Mouse (Mus musculus): ENCODE data around the gene Sacm1l. TPM values are rescaled to one million over a fixed set of nuclear protein-coding genes. Genes with fewer than 3 reads are reported as not detected.

The Sacm1l gene
- polyA plus RNA-seq, 1 experiment from 2014 or later: 49.0 TPM

- no peak overlapping the region for H3K4me3 ChIP-seq (replicated peaks)
- no peaks in the 10 kb centered on the region for H3K27me3 ChIP-seq
- H3K4me1 ChIP-seq: no peaks in the 10 kb centered on the region
- H3K9ac ChIP-seq: no peak overlapping the region
- ATAC-seq (ENCODE audit: insufficient number of reproducible peaks, low FRiP score, low TSS enrichment, low read depth): no peak
- H3K36me3 ChIP-seq: peaks cover 38% of the 10 kb centered on the region
- no peaks in the 10 kb centered on the region for H3K9me3 ChIP-seq (replicated peaks)
- H3K27ac ChIP-seq (replicated peaks): no peak overlapping the region
- H3K4me2 ChIP-seq (replicated peaks): no peak overlapping the region
- 88% methylated on average over 7 of the region's 7 CpGs for WGBS
Measured at GRCm38 (mm10) chr9:123589240-123589910, 59.8 kb downstream of the Sacm1l start.

- Histone ChIP-seq H3K27me3 (no peaks in the 10 kb centered on the region), H3K36me3 (peaks cover 10% of the 10 kb centered on the region), H3K4me1 (no peaks in the 10 kb centered on the region), H3K9ac (no peak overlapping the region), H3K27ac (replicated peaks) (no peak overlapping the region), H3K4me3 (replicated peaks) (no peak overlapping the region), H3K9me3 (replicated peaks) (no peaks in the 10 kb centered on the region), H3K4me2 (replicated peaks) (no peak overlapping the region)
- 93% methylated on average over 4 of the region's 4 CpGs for WGBS
- ATAC-seq (ENCODE audit: insufficient number of reproducible peaks, low FRiP score, low TSS enrichment, low read depth): no peak
Measured at GRCm38 (mm10) chr9:123595194-123595593, 65.6 kb downstream of the Sacm1l start.

GRCm38 (mm10) chr9:123596910-123597309 is 67.4 kb downstream of the Sacm1l start:
- no peak for ATAC-seq (ENCODE audit: insufficient number of reproducible peaks, low FRiP score, low TSS enrichment, low read depth)

GRCm38 (mm10) chr9:123597376-123597775 is 67.8 kb downstream of the Sacm1l start:
- Histone ChIP-seq H3K36me3 (peaks cover 10% of the 10 kb centered on the region), H3K4me1 (no peaks in the 10 kb centered on the region), H3K4me3 (replicated peaks) (no peak overlapping the region), H3K4me2 (replicated peaks) (no peak overlapping the region), H3K27me3 (no peaks in the 10 kb centered on the region), H3K9ac (no peak overlapping the region), H3K9me3 (replicated peaks) (no peaks in the 10 kb centered on the region), H3K27ac (replicated peaks) (no peak overlapping the region)
- no peak for ATAC-seq (ENCODE audit: insufficient number of reproducible peaks, low FRiP score, low TSS enrichment, low read depth)
- WGBS: 93% methylated on average over 2 of the region's 2 CpGs

More at GRCm38 (mm10) chr9:123596910-123597309, 67.4 kb downstream of the Sacm1l start:
- Histone ChIP-seq H3K4me2 (replicated peaks) (no peak overlapping the region), H3K9ac (no peak overlapping the region), H3K4me3 (replicated peaks) (no peak overlapping the region), H3K27ac (replicated peaks) (no peak overlapping the region), H3K36me3 (peaks cover 10% of the 10 kb centered on the region), H3K9me3 (replicated peaks) (no peaks in the 10 kb centered on the region), H3K4me1 (no peaks in the 10 kb centered on the region), H3K27me3 (no peaks in the 10 kb centered on the region)
- WGBS: 92% methylated on average over 2 of the region's 2 CpGs

- Histone ChIP-seq H3K9me3 (replicated peaks) (no peaks in the 10 kb centered on the region), H3K36me3 (peaks cover under 1% of the 10 kb centered on the region; the same call in 1 of the 2 replicates), H3K4me3 (replicated peaks) (no peak overlapping the region), H3K4me2 (replicated peaks) (no peak overlapping the region), H3K4me1 (no peaks in the 10 kb centered on the region), H3K27me3 (no peaks in the 10 kb centered on the region), H3K27ac (replicated peaks) (no peak overlapping the region), H3K9ac (no peak overlapping the region)
- 79% methylated on average over 1 of the region's 1 CpGs for WGBS
- ATAC-seq (ENCODE audit: insufficient number of reproducible peaks, low FRiP score, low TSS enrichment, low read depth): no peak
Measured at GRCm38 (mm10) chr9:123601529-123601928, 72.0 kb downstream of the Sacm1l start.

GRCm38 (mm10) chr9:123620311-123621098 is 90.9 kb downstream of the Sacm1l start:
- no peak overlapping the region for H3K27ac ChIP-seq (replicated peaks)
- no peak for ATAC-seq (ENCODE audit: insufficient number of reproducible peaks, low FRiP score, low TSS enrichment, low read depth)
- WGBS: 83% methylated on average over 5 of the region's 5 CpGs
- no peaks in the 10 kb centered on the region for H3K9me3 ChIP-seq (replicated peaks)
- no peak overlapping the region for H3K4me2 ChIP-seq (replicated peaks)
- no peaks in the 10 kb centered on the region for H3K36me3 ChIP-seq
- no peak overlapping the region for H3K4me3 ChIP-seq (replicated peaks)
- H3K4me1 ChIP-seq: no peaks in the 10 kb centered on the region
- H3K27me3 ChIP-seq: no peaks in the 10 kb centered on the region
- H3K9ac ChIP-seq: no peak overlapping the region

- Histone ChIP-seq H3K4me2 (replicated peaks) (no peak overlapping the region), H3K9me3 (replicated peaks) (no peaks in the 10 kb centered on the region), H3K4me1 (no peaks in the 10 kb centered on the region), H3K4me3 (replicated peaks) (no peak overlapping the region), H3K27me3 (no peaks in the 10 kb centered on the region), H3K27ac (replicated peaks) (no peak overlapping the region), H3K36me3 (no peaks in the 10 kb centered on the region), H3K9ac (no peak overlapping the region)
- 82% methylated on average over 2 of the region's 2 CpGs for WGBS
- no peak for ATAC-seq (ENCODE audit: insufficient number of reproducible peaks, low FRiP score, low TSS enrichment, low read depth)
Measured at GRCm38 (mm10) chr9:123624741-123625140, 95.2 kb downstream of the Sacm1l start.

GRCm38 (mm10) chr9:123625821-123626220 is 96.3 kb downstream of the Sacm1l start:
- Histone ChIP-seq H3K27me3 (no peaks in the 10 kb centered on the region), H3K27ac (replicated peaks) (no peak overlapping the region), H3K4me3 (replicated peaks) (no peak overlapping the region), H3K4me1 (no peaks in the 10 kb centered on the region), H3K36me3 (no peaks in the 10 kb centered on the region), H3K9ac (no peak overlapping the region), H3K9me3 (replicated peaks) (no peaks in the 10 kb centered on the region), H3K4me2 (replicated peaks) (no peak overlapping the region)
- WGBS: 91% methylated on average over 11 of the region's 11 CpGs
- ATAC-seq (ENCODE audit: insufficient number of reproducible peaks, low FRiP score, low TSS enrichment, low read depth): no peak

GRCm38 (mm10) chr9:123631666-123632065 is 102.1 kb downstream of the Sacm1l start:
- H3K27me3 ChIP-seq: no peaks in the 10 kb centered on the region
- H3K9ac ChIP-seq: no peak overlapping the region
- H3K4me2 ChIP-seq (replicated peaks): no peak overlapping the region
- no peak overlapping the region for H3K4me3 ChIP-seq (replicated peaks)
- 77% methylated on average over 3 of the region's 3 CpGs for WGBS
- H3K36me3 ChIP-seq: no peaks in the 10 kb centered on the region
- no peaks in the 10 kb centered on the region for H3K4me1 ChIP-seq
- no peak overlapping the region for H3K27ac ChIP-seq (replicated peaks)
- no peak for ATAC-seq (ENCODE audit: insufficient number of reproducible peaks, low FRiP score, low TSS enrichment, low read depth)
- H3K9me3 ChIP-seq (replicated peaks): no peaks in the 10 kb centered on the region

GRCm38 (mm10) chr9:123632281-123632680 is 102.7 kb downstream of the Sacm1l start, which contains the start of gene Slc6a20b:
Slc6a20b (minus strand) TSS chr9:123632565.
- no peaks in the 10 kb centered on the region for H3K4me1 ChIP-seq
- no peak for ATAC-seq (ENCODE audit: insufficient number of reproducible peaks, low FRiP score, low TSS enrichment, low read depth)
- no peaks in the 10 kb centered on the region for H3K36me3 ChIP-seq
- H3K9ac ChIP-seq: no peak within 1 kb of the TSS
- H3K4me3 ChIP-seq (replicated peaks): no peak within 1 kb of the TSS
- no peak within 1 kb of the TSS for H3K4me2 ChIP-seq (replicated peaks)
- 77% methylated on average over 6 of the region's 6 CpGs for WGBS
- no peaks in the 10 kb centered on the region for H3K27me3 ChIP-seq
- no peaks in the 10 kb centered on the region for H3K9me3 ChIP-seq (replicated peaks)
- H3K27ac ChIP-seq (replicated peaks): no peak within 1 kb of the TSS

GRCm38 (mm10) chr9:123632993-123633392 is 103.4 kb downstream of the Sacm1l start:
- no peak for ATAC-seq (ENCODE audit: insufficient number of reproducible peaks, low FRiP score, low TSS enrichment, low read depth)

More at GRCm38 (mm10) chr9:123632993-123633392, 103.4 kb downstream of the Sacm1l start:
- 82% methylated on average over 3 of the region's 3 CpGs for WGBS
- no peaks in the 10 kb centered on the region for H3K36me3 ChIP-seq
- H3K4me3 ChIP-seq (replicated peaks): no peak overlapping the region
- H3K27ac ChIP-seq (replicated peaks): no peak overlapping the region
- H3K27me3 ChIP-seq: no peaks in the 10 kb centered on the region
- H3K4me1 ChIP-seq: no peaks in the 10 kb centered on the region
- H3K9ac ChIP-seq: no peak overlapping the region
- no peaks in the 10 kb centered on the region for H3K9me3 ChIP-seq (replicated peaks)
- H3K4me2 ChIP-seq (replicated peaks): no peak overlapping the region
